Mouse (Mus musculus) ES-E14 (cell line): ENCODE results near the gene Gm13889. TPM values are rescaled to one million over a fixed set of nuclear protein-coding genes. Genes with fewer than 3 reads are reported as not detected.

Experiments used
- DNase-seq: peaks from one replicate; pipeline ENCODE4 v3.0.0-alpha.2; 2013; ENCODE audit warnings: low read depth, low spot score
- H3K27ac ChIP-seq: 2 replicates; pipeline ENCODE4 v1.5.1; 2012; ENCODE audit warnings: low read depth, mild to moderate bottlenecking, low read length, moderate library complexity, mixed read lengths; ENCODE audit not compliant: poor library complexity, insufficient read depth, severe bottlenecking
- H3K36me3 ChIP-seq: 2 replicates; pipeline ENCODE4 v1.6.1; 2012; ENCODE audit warnings: mild to moderate bottlenecking, low read length, moderate library complexity, mixed read lengths; ENCODE audit not compliant: control insufficient read depth, poor library complexity, insufficient read depth, severe bottlenecking
- H3K4me1 ChIP-seq, 2 experiments: fragments of 150-350 bp in 1 of 2; sonication (generic) in 1 of 2; 2 replicates each; pipeline ENCODE4 v1.6.1; 2012; ENCODE audit warnings: low read length in 2 of 2, mild to moderate bottlenecking in 1 of 2, mixed read lengths in 1 of 2; ENCODE audit not compliant: control insufficient read depth in 2 of 2, insufficient read depth in 2 of 2, poor library complexity in 1 of 2
- H3K4me3 ChIP-seq, 2 experiments: fragments of 150-350 bp in 1 of 2; sonication (generic) in 1 of 2; 2 replicates each; pipeline ENCODE4 v1.5.1; 2012; ENCODE audit warnings: low read length in 2 of 2, low read depth in 1 of 2, mild to moderate bottlenecking in 1 of 2, mixed read lengths in 1 of 2; ENCODE audit not compliant: insufficient read depth in 1 of 2, poor library complexity in 1 of 2, severe bottlenecking in 1 of 2
- H3K9ac ChIP-seq: 2 replicates; pipeline ENCODE4 v1.6.1; 2012; ENCODE audit warnings: low read depth, mild to moderate bottlenecking, low read length, mixed read lengths; ENCODE audit not compliant: poor library complexity, insufficient read depth, severe bottlenecking
- H3K9me3 ChIP-seq: fragments of 150-350 bp; sonication (generic); 2 replicates; pipeline ENCODE4 v1.6.1; 2012; ENCODE audit warnings: low read depth, mild to moderate bottlenecking, low read length; ENCODE audit not compliant: control insufficient read depth, insufficient read depth
- CHD2 ChIP-seq: IDR thresholded peaks from 2 replicates; pipeline ENCODE4 v1.6.1; 2014; ENCODE audit warnings: mild to moderate bottlenecking, low read depth, low read length, inconsistent platforms
- HCFC1 ChIP-seq: IDR thresholded peaks from 2 replicates; pipeline ENCODE4 v1.6.1; 2012; ENCODE audit warnings: low read length, inconsistent platforms, borderline replicate concordance; ENCODE audit not compliant: insufficient read depth
- MAFK ChIP-seq: IDR thresholded peaks from 2 replicates; pipeline ENCODE4 v1.6.1; 2014; ENCODE audit warnings: mild to moderate bottlenecking, low read depth, low read length, inconsistent platforms; ENCODE audit not compliant: insufficient read depth
- ZC3H11A ChIP-seq: IDR thresholded peaks from 2 replicates; pipeline ENCODE4 v1.6.1; 2012; ENCODE audit warnings: low read depth, mild to moderate bottlenecking, inconsistent platforms, low read length, borderline replicate concordance
- ZNF384 ChIP-seq: IDR thresholded peaks from 2 replicates; pipeline ENCODE4 v1.6.1; 2012; ENCODE audit warnings: low read depth, low read length, inconsistent platforms
- in situ Hi-C, 2 experiments: fragments of 600-800 bp; cut with MboI; formaldehyde crosslinking; loops; one replicate each; pipeline ENCODE4 v1.15.1; 2025; ENCODE audit warnings: low sequenced_read_pairs in 2 of 2, inconsistent platforms in 1 of 2; ENCODE audit not compliant: unreplicated experiment in 2 of 2
- total RNA-seq: library from RNA; depleted of rRNA; stranded (reverse); fragments of 300-350 nt; gene quantifications from 2 replicates; pipeline ENCODE4 v1.2.3, GENCODE M21; 2012

Gm13889 gene
- total RNA-seq, 1 experiment: 1.0 TPM

GRCm38 (mm10) chr2:93982457-93983235 lies 25.6 kb upstream of the Gm13889 start:
- Histone ChIP-seq H3K9ac (no peak overlapping the region), H3K27ac (no peak overlapping the region), H3K9me3 (no peaks in the 10 kb centered on the region), H3K36me3 (peaks cover 11% of the 10 kb centered on the region; the same call in 1 of the 2 replicates), H3K4me1 (no peaks in the 10 kb centered on the region), H3K4me3 (no peak overlapping the region)
- in situ Hi-C loops: no loop called here
- no peak for DNase-seq
- TF ChIP-seq HCFC1: no peak
- no peak for TF ChIP-seq CHD2
- TF ChIP-seq MAFK: no peak
- no peak for TF ChIP-seq ZNF384
- TF ChIP-seq ZC3H11A: no peak

- H3K36me3 ChIP-seq: peaks cover 8% of the 10 kb centered on the region; the same call in 1 of the 2 replicates
- TF ChIP-seq HCFC1 (no peak), CHD2 (no peak), MAFK (no peak), ZNF384 (no peak), ZC3H11A (no peak)
- no peak overlapping the region for H3K9ac ChIP-seq
- no peak overlapping the region for H3K4me3 ChIP-seq
- H3K27ac ChIP-seq: no peak overlapping the region
- H3K9me3 ChIP-seq: no peaks in the 10 kb centered on the region
- H3K4me1 ChIP-seq: peaks cover 5 to 15% of the 10 kb centered on the region in 2 experiments; a peak in 3 of 4 replicates
- no peak for DNase-seq
- in situ Hi-C loops: no loop called here
Observed at GRCm38 (mm10) chr2:93979249-93980120, 22.5 kb upstream of the Gm13889 start.

GRCm38 (mm10) chr2:93976436-93977252 lies 19.6 kb upstream of the Gm13889 start:
- peak overlapping the region; percentile 4 to 60 for H3K4me3 ChIP-seq
- in situ Hi-C loops: no loop called here
- H3K36me3 ChIP-seq: peaks cover 8% of the 10 kb centered on the region; the same call in 1 of the 2 replicates
- TF ChIP-seq MAFK (no peak), HCFC1 (no peak), ZC3H11A (no peak), ZNF384 (no peak), CHD2 (no peak)
- peak overlapping the region; percentile 55; the same call in 1 of the 2 replicates for H3K9ac ChIP-seq
- H3K27ac ChIP-seq: no peak overlapping the region
- no peaks in the 10 kb centered on the region for H3K9me3 ChIP-seq
- peaks cover 5 to 15% of the 10 kb centered on the region in 2 experiments; a peak in 3 of 4 replicates for H3K4me1 ChIP-seq
- no peak for DNase-seq
